Mouse (Mus musculus): ENCODE measurements at regions not wholly inside any gene's neighbourhood (a gene's known extent, or its start where the extent isn't known, plus 50 kb on each side); places are given as distances from the start of the nearest gene placed in this dataset.

GRCm38 (mm10) chr13:115266164-115266563 is 164.4 kb upstream of the Itga1 start:
- no peak for DNase-seq (ENCODE audit: low spot score in 2 of 2)

GRCm38 (mm10) chr13:115257345-115257744 is 155.6 kb upstream of the Itga1 start:
- DNase-seq (ENCODE audit: low spot score in 2 of 2): no peak

- DNase-seq (ENCODE audit: low spot score in 2 of 2): no peak
Measured at GRCm38 (mm10) chr13:115252541-115252940, 150.8 kb upstream of the Itga1 start.

DNA sequence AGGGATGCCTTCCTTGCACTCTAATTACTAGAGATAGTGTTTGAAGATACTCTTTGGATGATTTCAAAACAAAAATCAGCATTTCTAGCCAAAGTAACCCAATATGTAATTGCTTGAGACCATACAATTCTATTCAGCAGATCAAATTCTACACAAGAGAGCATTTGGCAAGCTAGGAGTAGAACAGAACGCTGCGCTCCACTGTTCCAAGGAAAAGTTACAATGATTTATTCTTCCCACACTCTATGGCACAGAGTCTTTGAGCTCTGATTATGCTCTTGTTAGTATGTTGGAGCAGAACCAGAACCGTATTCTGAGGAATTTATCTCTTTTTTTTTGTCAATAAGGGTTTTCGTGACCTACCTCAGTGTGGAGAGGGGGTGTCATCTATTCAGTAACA is 130.2 kb upstream of the Itga1 start:
- peak in 1 of 2 experiments; percentile 15 for DNase-seq (ENCODE audit: low spot score in 2 of 2)

DNA sequence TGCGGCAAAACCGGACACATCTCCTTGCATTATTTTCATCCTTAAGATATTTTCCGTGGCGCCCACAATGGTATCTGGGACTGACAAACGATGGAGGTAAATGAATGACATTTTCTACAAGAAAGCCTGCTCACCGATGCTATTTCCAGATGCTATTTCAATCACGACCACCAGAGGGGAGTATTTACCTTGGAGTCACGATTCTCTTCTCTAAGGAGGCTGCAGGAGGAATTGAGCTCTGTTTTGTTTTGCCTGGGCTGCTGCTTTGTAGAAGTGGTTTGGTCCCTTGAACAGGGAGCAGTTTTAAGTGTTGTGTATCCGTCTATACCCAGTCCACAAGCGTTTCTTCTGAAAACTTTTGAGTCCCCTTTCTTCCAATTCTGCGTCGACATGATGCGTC is 128.7 kb upstream of the Itga1 start:
- peak; percentile 17 to 38 for DNase-seq (ENCODE audit: low spot score in 2 of 2)

GRCm38 (mm10) chr13:115226824-115227223 is 125.1 kb upstream of the Itga1 start:
- no peak for DNase-seq (ENCODE audit: low spot score in 2 of 2)

DNA sequence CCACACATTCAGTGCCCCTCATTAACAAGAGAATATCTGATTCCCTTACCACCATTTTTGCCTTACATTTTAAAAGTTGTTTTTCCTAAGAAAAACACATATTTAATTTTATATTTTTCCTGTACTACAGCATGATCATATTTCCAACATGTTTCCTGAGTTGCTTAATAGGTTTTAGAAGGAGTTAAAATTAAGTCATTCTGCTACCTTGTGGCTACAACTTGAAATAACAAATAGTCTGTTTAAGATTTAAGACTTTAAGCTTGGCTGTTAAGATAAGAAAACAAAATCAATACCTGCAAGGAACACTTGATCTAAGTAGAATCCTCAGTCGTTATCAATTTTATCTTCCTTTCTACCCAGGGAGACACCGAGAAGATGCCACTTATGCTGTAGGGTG is 117.9 kb upstream of the Itga1 start:
- no peak for DNase-seq (ENCODE audit: low spot score in 2 of 2)

DNA sequence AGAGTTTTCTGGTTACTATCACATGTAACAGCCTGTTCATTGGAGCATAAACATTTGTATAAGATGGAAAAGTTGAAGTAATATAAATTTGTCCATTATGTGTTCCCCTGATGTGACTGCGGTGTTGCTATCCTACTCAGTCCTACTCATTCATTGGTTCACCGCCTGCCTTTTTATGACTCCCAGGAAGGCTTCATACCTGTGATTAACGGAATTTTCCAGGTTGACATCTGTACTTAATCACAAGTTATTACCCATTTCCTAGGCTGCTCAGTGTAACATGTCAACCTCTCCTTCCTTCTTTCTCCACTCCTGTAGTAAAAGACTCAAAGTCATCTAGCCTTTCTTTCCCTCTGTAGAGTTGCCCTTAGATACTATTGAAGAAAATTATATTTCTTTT is 109.5 kb upstream of the Itga1 start:
- DNase-seq (ENCODE audit: low spot score in 2 of 2): no peak

DNA sequence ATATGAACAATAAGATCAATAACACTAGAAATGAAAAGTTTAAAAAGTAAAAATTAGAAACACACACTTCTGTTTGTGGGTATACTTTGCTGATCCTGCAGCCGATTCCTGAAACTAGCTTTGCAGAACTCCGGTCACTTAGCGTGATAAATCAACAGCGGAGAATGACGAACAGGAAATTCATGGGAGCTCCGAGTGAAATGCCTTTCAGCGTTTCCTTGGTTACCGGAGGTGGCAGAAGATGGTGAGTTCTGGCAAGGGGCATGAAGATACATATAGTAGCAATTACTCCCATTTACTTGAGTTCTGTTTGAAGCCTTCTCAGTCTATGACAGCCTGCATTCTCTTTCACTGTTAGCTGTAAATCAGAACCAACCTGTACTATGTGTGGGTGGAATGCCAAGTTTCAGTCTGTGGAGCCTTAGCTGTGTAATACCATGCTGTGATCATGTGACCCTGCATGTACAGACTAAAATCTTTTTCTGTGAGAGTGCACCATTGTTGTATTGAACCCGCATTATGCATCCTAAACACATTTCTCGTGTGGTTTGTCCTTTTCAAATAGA is 109.0 kb upstream of the Itga1 start:
- DNase-seq (ENCODE audit: low spot score in 2 of 2): peak; percentile 3

DNA sequence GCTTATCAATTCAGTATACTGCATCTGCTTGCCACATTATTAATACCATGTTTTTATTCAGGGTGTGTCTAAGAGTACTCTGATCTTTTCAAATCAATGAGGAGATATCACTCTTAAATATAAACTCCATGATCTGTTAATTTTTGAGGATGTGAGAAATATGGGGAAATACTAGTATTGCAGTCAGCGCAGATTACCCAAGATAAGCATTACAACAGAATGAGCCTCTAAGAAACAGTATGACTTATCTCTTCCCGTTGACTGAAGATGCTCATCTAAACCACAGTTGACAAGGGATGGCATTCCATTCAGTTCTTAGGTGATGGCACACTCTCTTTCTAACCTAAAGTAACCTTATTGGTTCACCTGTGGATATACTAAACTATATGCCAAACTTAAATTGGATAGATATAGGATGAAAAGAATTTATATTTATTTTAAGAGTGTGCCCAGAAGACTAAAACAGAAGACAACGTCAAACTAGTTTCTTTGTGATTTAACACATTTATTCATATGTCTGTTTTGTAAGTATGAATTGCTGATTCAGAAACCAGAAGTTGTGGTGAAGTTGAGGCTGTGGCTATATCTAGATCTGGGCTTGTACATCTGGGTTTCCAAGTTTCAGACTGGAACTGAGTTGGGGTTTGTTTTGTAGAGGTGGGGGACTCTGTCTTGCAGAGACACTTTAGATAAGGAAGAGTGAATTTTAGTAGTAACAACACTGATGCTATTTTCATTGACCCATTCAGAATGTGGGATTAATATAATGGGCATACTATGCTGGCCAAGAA is 107.8 kb upstream of the Itga1 start:
- DNase-seq (ENCODE audit: low spot score in 2 of 2): no peak

DNA sequence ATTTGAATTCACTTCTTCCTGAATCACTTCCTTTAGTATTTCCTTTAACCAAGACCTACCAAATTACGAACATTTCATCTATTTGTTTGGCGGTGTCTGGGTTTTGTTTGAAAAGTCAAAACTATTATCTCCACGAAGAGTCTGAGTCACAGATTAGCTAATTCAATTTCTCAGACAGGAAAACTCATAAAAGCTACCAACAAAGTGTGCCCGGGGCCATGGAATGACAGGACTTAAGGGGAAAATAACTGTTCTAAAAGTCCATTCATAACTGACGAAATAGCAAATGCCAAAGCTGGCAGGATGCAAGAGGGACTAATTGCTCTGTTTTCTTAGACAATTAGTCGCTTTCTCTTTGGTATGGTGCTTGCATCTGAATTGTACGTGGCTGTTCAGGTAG is 105.0 kb upstream of the Itga1 start:
- DNase-seq (ENCODE audit: low spot score in 2 of 2): no peak

GRCm38 (mm10) chr13:115199166-115199565 is 97.4 kb upstream of the Itga1 start:
- no peak for DNase-seq (ENCODE audit: low spot score in 2 of 2)

DNA sequence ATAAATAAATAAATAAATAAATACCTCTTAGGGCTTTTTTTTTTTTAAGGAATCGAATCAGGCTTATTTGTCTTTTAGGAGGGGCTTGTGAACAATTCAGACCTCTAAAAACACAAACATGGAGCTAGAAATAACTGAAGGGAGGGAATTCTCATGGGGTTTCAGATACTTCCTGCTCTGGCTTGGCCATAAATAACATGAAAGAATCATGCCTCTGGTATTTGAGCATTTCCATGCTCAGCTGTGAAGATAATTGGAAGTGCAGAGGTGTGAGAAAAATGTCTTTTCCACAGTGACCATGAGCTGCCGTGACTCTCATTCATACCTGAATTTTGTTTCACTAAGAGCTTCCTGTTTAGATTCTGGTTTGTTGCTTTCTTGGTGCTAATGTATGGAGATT is 86.3 kb upstream of the Itga1 start:
- DNase-seq (ENCODE audit: low spot score in 2 of 2): no peak

- DNase-seq (ENCODE audit: low spot score in 2 of 2): no peak
Measured at GRCm38 (mm10) chr13:115187356-115187755, 85.6 kb upstream of the Itga1 start.

- DNase-seq (ENCODE audit: low spot score in 2 of 2): no peak
Measured at GRCm38 (mm10) chr13:115182211-115182870, 80.6 kb upstream of the Itga1 start.

GRCm38 (mm10) chr13:115178175-115178917 is 76.6 kb upstream of the Itga1 start:
- no peak for DNase-seq (ENCODE audit: low spot score in 2 of 2)

DNA sequence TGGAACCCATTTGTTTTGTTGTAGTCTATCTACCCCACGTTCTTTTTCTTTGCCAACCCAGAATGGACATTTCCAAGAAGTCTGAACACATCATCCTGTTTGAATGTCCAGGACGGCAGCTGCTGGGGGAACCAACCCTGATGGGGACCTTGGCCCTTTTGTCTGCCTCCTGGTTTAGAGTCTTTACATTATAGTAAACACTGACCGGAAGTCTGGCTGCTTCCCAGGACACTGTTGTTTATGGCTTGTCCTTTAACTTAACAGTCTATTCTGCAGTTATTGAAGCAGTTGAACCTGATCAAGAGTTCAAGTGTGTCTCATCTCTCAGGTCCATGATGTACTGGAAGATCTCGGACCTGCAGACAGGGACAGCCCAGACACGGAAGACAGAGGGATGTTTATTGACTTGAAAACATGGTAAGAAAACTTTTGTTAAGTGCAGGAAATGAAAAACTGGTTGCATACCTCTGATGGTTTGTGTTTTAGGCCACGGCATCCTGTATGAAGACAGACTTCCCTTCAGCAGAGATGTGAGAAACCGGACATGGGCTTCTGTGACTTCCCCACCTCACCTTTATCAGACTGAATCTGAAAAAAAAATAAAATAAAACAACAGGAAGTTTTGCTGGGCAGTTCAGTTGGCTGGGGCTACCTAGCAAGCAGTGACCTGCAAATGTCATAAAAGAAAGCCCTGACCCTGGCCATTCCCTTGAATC is 69.7 kb upstream of the Itga1 start:
- no peak for DNase-seq (ENCODE audit: low spot score in 2 of 2)

GRCm38 (mm10) chr13:115165981-115166380 is 64.2 kb upstream of the Itga1 start:
- DNase-seq (ENCODE audit: low spot score in 2 of 2): no peak

DNA sequence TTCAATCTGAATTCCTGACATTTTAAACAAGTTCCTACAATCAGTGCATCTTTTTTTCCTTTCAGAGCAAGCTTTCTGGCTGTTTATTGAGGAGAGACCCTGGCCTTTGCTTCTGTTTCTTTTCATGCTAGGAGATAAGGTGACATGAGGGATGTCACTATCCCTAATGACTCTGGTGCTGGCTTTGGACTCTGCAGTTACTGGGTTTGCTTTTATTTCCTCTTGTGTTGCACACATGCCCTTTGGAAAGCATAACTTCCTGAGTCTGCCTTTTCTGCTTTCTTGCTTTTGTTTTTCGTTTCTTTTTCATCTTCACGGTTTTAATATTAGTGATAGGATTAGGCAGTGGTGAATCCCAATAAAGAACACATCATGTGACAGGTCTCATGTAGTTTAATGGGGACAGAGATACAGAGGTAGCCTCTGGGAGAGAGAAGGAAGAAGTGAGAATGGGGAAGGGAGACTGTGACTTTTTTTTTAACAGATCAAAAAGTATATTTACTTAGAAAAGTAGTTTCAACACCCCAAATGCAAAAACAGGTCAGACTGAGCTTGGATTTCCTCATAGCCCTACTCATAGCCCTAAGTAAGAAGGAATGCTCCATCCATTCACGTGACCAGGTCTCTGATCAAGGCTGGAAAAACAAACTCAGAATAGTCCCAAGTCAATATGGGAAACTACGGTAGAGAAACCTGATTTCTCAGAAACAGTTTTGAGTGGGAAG is 61.1 kb upstream of the Itga1 start:
- no peak for DNase-seq (ENCODE audit: low spot score in 2 of 2)

GRCm38 (mm10) chr13:115159386-115159785 is 57.6 kb upstream of the Itga1 start:
- no peak for DNase-seq (ENCODE audit: low spot score in 2 of 2)

All from layer of hippocampus, adult 8-10 months (tissue).